Mouse (Mus musculus): ENCODE data around the gene Kif28. TPM values are rescaled to one million over a fixed set of nuclear protein-coding genes. Genes with fewer than 3 reads are reported as not detected.
"Not testable (repeated sequence)": the region's sequence is repeated elsewhere in the genome, so short reads cannot be mapped to it uniquely, and the experiment has no call there.

The Kif28 gene
- not detected in 2 replicates for total RNA-seq (2015; ENCODE audit: low replicate concordance)
- total RNA-seq (2017; ENCODE audit: low replicate concordance) = not detected in 2 replicates

GRCm38 (mm10) chr1:179745171-179745570 lies at the start of gene Kif28:
TSS of gene Kif28 (minus strand) at chr1:179745271.
- ATAC-seq (replicated peaks; ENCODE audit: low FRiP score, poor library complexity, severe bottlenecking) = no peak

DNA sequence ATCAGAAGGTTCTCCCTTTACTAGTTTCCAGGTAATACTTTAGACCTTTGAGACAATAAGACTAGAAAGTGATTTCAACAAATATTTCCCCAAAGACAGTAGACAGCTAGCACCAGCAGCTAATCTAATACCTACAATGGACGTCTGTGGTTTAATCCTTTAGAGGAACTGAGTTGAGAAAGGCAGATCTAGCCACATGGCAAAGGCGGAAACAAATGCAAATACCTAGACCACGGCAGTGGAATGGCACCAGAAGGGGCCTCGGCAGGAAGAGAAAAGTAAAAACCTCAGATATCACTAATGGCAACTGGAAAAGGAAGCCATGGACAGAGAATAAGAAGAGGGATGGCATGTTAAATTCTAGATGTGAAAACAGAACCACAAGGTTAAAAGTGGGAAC lies 42.2 kb upstream of the Kif28 start:
- ATAC-seq (replicated peaks; ENCODE audit: low FRiP score, poor library complexity, severe bottlenecking) = no peak

- ATAC-seq (replicated peaks; ENCODE audit: low FRiP score, poor library complexity, severe bottlenecking) = no peak
Measured at GRCm38 (mm10) chr1:179785502-179785901, 40.4 kb upstream of the Kif28 start.

DNA sequence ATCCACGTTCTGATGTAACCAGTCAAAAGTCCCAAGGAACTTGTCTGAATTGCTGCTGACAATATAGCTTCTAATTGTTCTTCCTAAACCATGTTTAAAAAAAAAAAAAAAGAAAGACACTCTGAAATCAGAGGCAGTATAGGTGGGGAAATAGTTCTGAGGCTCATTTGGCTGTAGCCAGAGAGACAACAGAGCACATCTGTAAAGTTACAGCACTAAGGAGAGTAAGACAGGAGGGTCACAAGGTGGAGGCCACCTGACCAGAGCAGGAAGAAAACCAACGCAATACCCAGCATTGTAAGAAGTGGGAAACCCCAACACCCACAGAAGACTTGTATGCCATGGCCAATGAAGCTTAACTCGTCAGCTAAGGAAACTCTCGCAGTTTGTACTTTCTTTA lies 39.0 kb upstream of the Kif28 start:
- no peak for ATAC-seq (replicated peaks; ENCODE audit: low FRiP score, poor library complexity, severe bottlenecking)

DNA sequence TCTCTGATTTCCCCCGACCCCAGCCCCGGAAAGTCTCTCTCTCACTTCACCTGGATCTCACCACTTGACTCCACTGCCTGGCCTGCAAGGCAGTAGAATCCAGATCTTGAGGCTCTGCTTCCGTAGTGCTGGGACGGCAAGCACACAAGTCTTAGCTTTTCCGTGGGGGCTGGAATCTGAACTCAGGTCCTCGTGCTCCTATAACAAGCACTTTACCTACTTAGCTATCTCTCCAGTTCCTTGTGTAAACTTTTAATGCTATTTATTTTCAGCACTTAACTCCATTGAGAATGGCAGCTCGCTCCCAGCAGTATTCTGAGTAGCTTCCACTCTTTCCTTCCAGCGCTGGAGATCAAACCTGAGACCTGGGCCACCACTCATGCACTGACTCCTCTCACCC lies 31.8 kb upstream of the Kif28 start:
- no peak for ATAC-seq (replicated peaks; ENCODE audit: low FRiP score, poor library complexity, severe bottlenecking)

DNA sequence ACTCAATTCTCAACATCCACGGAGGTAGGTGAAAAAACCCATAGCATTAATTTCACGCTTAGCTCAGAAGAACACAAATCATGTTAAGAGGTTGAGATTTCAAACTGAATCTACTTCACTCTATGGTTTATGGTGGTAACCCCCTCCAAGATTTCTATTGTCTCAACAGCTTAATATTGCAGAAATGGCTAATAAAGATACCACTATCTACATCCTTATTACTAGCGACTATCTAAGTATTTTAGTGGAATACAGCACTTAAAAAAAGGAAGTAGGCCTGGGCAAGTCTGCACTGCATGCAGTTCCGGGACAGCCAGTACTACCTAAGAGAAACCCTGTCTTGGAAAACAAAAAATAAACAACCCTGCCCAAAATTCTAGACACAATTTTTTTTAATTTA lies 15.5 kb upstream of the Kif28 start:
- ATAC-seq (replicated peaks; ENCODE audit: low FRiP score, poor library complexity, severe bottlenecking) = no peak

GRCm38 (mm10) chr1:179760086-179760485 lies 15.0 kb upstream of the Kif28 start:
- no peak for ATAC-seq (replicated peaks; ENCODE audit: low FRiP score, poor library complexity, severe bottlenecking)

GRCm38 (mm10) chr1:179756477-179756876 lies 11.4 kb upstream of the Kif28 start:
- ATAC-seq (replicated peaks; ENCODE audit: low FRiP score, poor library complexity, severe bottlenecking) = no peak

- no peak for ATAC-seq (replicated peaks; ENCODE audit: low FRiP score, poor library complexity, severe bottlenecking)
Measured at GRCm38 (mm10) chr1:179753006-179753405, 7.9 kb upstream of the Kif28 start.

DNA sequence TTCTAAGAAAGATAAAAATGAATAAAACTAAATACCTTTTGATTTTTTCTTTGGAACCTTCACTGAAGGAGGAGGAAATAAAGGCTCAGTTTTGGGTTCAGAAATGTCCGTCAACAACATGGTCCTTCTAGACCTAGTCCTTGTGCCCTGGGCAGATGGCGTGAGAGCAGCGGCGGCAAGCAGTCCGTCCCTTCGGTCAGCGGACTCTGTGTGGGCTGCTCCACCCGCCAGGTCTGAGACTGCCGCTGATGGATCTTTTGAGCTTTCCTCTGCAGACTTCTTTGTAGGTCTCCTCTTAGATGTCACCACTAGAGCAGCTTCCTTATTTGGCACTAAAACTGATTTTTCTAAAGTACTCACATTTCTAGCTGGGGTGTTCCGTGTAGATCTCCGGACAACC lies 7.2 kb upstream of the Kif28 start:
- ATAC-seq (replicated peaks; ENCODE audit: low FRiP score, poor library complexity, severe bottlenecking) = no peak

GRCm38 (mm10) chr1:179743593-179744193 lies 1.4 kb downstream of the Kif28 start:
- 0 out of 2 replicates have a peak, but pooled peaks have one; percentile 15 for ATAC-seq (replicated peaks; ENCODE audit: low FRiP score, poor library complexity, severe bottlenecking)

- ATAC-seq (replicated peaks; ENCODE audit: low FRiP score, poor library complexity, severe bottlenecking) = no peak
Measured at GRCm38 (mm10) chr1:179736483-179736882, 8.6 kb downstream of the Kif28 start.

DNA sequence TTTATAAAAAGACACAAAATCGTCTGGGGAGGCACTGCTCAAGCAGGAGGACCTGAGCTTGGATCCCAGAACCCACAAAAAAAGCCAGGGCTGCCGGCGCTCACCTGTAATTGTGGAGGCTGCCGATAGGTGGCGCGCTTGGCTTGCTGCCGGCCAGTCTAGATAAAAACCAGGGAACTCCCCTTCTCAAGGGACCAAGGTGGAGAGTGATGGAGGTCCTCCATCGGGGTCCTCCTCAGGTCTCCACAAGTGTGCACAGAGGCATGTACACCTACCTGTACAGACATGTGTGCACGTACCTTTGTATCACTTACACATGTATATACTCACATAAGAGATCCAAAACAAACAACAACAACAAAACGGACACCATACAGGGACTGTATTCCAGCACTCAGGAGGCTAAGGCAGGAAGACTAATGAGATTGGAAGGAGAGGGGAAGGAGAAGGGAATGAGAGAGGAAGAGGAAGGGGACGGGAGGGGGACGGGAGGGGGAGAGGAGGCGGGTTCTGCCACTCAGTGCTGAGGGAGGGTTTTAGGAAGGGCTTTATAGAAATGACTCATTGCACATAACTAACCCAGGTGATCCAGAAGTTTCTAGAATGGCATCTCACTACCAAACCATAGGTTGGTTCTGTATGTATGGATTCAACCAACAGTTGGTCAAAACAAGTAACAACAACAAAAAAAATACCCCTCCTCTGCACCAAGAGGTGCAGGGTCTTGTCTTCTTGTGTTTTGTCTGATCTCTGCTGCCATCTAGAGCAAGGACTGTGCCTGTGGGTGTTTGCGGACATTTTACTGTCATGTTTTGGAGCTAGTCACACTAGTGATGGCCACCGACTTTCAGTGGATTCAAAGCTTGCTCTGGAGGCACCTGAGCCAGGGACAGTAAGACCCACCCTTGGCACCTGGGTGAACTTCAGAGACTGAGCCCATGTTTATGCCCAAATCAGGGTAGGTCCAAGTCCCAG lies 10.3 kb downstream of the Kif28 start:
- peak; percentile 70 for ATAC-seq (replicated peaks; ENCODE audit: low FRiP score, poor library complexity, severe bottlenecking)

GRCm38 (mm10) chr1:179731391-179731790 lies 13.7 kb downstream of the Kif28 start:
- no peak for ATAC-seq (replicated peaks; ENCODE audit: low FRiP score, poor library complexity, severe bottlenecking)

DNA sequence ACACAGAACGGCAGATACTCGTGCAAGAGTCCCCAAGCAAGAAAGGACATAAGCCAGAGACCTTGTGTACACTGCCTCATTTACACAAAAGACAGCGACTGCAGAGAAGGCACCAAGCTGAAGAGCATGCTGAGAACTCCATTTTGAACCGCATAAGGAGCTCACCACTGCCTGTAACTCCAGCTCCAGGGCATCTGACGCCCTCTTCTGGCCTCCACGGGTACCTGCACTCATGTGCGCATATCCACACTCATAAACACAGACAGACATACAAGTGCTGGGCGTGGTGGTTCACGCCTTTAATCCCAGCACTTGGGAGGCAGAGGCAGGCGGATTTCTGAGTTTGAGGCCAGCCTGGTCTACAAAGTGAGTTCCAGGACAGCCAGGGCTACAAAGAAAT lies 16.4 kb downstream of the Kif28 start:
- no peak for ATAC-seq (replicated peaks; ENCODE audit: low FRiP score, poor library complexity, severe bottlenecking)

GRCm38 (mm10) chr1:179722811-179723469 lies 22.1 kb downstream of the Kif28 start:
- no peak for ATAC-seq (replicated peaks; ENCODE audit: low FRiP score, poor library complexity, severe bottlenecking)

- ATAC-seq (replicated peaks; ENCODE audit: low FRiP score, poor library complexity, severe bottlenecking) = peak; percentile 89
Measured at GRCm38 (mm10) chr1:179715786-179716185, 29.3 kb downstream of the Kif28 start.

GRCm38 (mm10) chr1:179715289-179715688 lies 29.8 kb downstream of the Kif28 start:
- ATAC-seq (replicated peaks; ENCODE audit: low FRiP score, poor library complexity, severe bottlenecking) = not testable (repeated sequence)

GRCm38 (mm10) chr1:179713367-179713766 lies 31.7 kb downstream of the Kif28 start:
- no peak for ATAC-seq (replicated peaks; ENCODE audit: low FRiP score, poor library complexity, severe bottlenecking)

DNA sequence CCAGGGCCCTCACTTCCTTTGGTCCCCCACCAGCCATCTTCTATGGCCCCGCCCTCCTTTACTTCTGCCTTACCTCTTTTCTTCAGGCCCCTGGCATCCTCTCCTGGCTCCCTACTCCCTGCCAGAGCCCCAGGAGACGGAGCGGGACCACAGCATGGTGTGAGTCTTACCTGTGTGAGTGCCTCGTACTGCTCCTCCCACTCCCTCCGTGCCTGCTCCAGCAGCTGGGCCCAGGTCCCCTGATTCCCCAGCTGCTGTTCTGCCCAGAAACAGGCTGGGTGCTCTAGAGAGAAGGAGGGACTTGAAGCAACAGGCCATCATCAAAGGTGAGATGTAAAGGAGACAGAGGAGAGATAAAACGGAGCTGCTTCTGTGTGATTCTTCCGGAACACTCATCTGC lies 32.4 kb downstream of the Kif28 start:
- no peak for ATAC-seq (replicated peaks; ENCODE audit: low FRiP score, poor library complexity, severe bottlenecking)
